Mouse (Mus musculus): ENCODE results near the gene Zfp428.

DNA sequence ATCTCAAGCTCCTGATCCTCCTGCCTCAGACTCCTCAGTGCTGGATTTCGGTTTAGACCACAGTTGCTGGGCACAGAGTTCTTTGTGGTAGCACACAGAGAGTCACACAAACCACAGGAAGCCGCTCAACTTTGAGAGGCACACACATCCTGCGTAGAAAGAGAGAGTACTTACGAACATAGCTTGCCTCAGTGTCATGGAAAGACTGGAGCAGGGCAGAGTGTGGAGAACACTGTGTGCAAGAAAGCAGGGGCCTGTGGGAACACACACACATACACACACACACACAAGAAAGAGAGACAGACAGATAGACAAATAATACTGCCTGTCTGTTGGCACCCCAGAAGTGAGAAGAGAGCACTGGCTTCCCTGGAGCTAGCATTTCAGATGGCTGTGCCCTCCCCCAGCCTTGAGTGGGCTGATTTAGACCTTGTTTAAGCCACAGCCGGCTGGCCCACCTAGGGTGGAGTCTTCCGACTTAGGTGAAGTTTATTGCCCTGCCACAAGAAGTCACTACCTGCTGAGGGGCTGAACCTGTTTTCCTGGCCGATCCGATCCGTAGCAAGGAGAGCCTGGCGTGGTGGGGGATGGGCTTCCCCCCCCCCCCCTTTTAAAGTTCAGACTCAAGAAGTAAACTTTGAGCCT lies 49.0 kb upstream of the Zfp428 start:
- no peak for TF ChIP-seq POLR2A (IDR thresholded peaks at IDR 0.05; ENCODE audit: extremely low read depth, insufficient read depth, low read length)
- no peak for TF ChIP-seq CTCF (IDR thresholded peaks at IDR 0.05; ENCODE audit: extremely low read depth, insufficient read depth, low read length)

Data from cortical plate, adult 2 months (tissue).